Mouse (Mus musculus) Muller cell, postnatal 12 days (primary cell): ENCODE measurements around the gene Sytl3.
"Not testable (repeated sequence)": the region's sequence is repeated elsewhere in the genome, so short reads cannot be mapped to it uniquely, and the experiment has no call there.

ENCODE experiments used
- DNase-seq: peaks from one replicate; pipeline ENCODE4 v3.0.0-alpha.2; 2015; ENCODE audit errors: inconsistent ontology term

The Sytl3 gene

GRCm38 (mm10) chr17:6658801-6659200 is at the start of gene Sytl3:
TSS of gene Sytl3 (plus strand) at chr17:6659093.
- DNase-seq, result not testable (repeated sequence)

- DNase-seq, result not testable (repeated sequence)
These were observed 45.4 kb upstream of the Sytl3 start for GRCm38 (mm10) chr17:6613524-6613923.

GRCm38 (mm10) chr17:6614316-6614715 is 44.6 kb upstream of the Sytl3 start:
- not testable (repeated sequence) for DNase-seq

GRCm38 (mm10) chr17:6616731-6617130 is 42.2 kb upstream of the Sytl3 start:
- DNase-seq, result not testable (repeated sequence)

- not testable (repeated sequence) for DNase-seq
These were observed 41.0 kb upstream of the Sytl3 start for GRCm38 (mm10) chr17:6617689-6618400.

GRCm38 (mm10) chr17:6619271-6619670 is 39.6 kb upstream of the Sytl3 start:
- DNase-seq, result not testable (repeated sequence)

GRCm38 (mm10) chr17:6620035-6620434 is 38.9 kb upstream of the Sytl3 start:
- DNase-seq, result not testable (repeated sequence)

- not testable (repeated sequence) for DNase-seq
These were observed 38.0 kb upstream of the Sytl3 start for GRCm38 (mm10) chr17:6620730-6621451.

GRCm38 (mm10) chr17:6621976-6622375 is 36.9 kb upstream of the Sytl3 start:
- DNase-seq, result not testable (repeated sequence)

- not testable (repeated sequence) for DNase-seq
These were observed 33.9 kb upstream of the Sytl3 start for GRCm38 (mm10) chr17:6624926-6625558.

GRCm38 (mm10) chr17:6630398-6630797 is 28.5 kb upstream of the Sytl3 start:
- DNase-seq, result not testable (repeated sequence)

- not testable (repeated sequence) for DNase-seq
These were observed 26.0 kb upstream of the Sytl3 start for GRCm38 (mm10) chr17:6632850-6633249.

- not testable (repeated sequence) for DNase-seq
These were observed 23.1 kb upstream of the Sytl3 start for GRCm38 (mm10) chr17:6635781-6636180.

GRCm38 (mm10) chr17:6636861-6637260 is 22.0 kb upstream of the Sytl3 start:
- no peak for DNase-seq

GRCm38 (mm10) chr17:6637434-6637833 is 21.5 kb upstream of the Sytl3 start:
- DNase-seq, result not testable (repeated sequence)

GRCm38 (mm10) chr17:6638444-6638843 is 20.4 kb upstream of the Sytl3 start:
- DNase-seq, result not testable (repeated sequence)

GRCm38 (mm10) chr17:6639486-6639885 is 19.4 kb upstream of the Sytl3 start:
- not testable (repeated sequence) for DNase-seq

- not testable (repeated sequence) for DNase-seq
These were observed 18.8 kb upstream of the Sytl3 start for GRCm38 (mm10) chr17:6640044-6640637.

- DNase-seq, result not testable (repeated sequence)
These were observed 18.0 kb upstream of the Sytl3 start for GRCm38 (mm10) chr17:6640771-6641429.

- not testable (repeated sequence) for DNase-seq
These were observed 14.7 kb upstream of the Sytl3 start for GRCm38 (mm10) chr17:6644210-6644609.

- DNase-seq, result not testable (repeated sequence)
These were observed 14.2 kb upstream of the Sytl3 start for GRCm38 (mm10) chr17:6644673-6645072.
